Mouse (Mus musculus) neural tube, embryonic 12.5 days (tissue): Measurements from ENCODE around the gene Kmt5b. TPM values are rescaled to one million over a fixed set of nuclear protein-coding genes. Genes with fewer than 3 reads are reported as not detected.

ENCODE experiments used
- ATAC-seq: fragments of 200-750 bp; cut with Nextera tagmentation; 2 replicates; pipeline ENCODE4 v1.8.0; 2017; ENCODE audit warnings: low read depth, mild to moderate bottlenecking, moderate TSS enrichment, moderate library complexity; ENCODE audit not compliant: low FRiP score
- H3K27ac ChIP-seq: fragments of 300-500 bp; sonication (generic); 2 replicates; pipeline ENCODE4 v1.5.1; 2016
- H3K27me3 ChIP-seq: fragments of 300-500 bp; sonication (generic); replicated peaks from 2 replicates; pipeline ENCODE4 v1.6.1; 2016; ENCODE audit warnings: mild to moderate bottlenecking
- H3K36me3 ChIP-seq: fragments of 300-500 bp; sonication (generic); 2 replicates; pipeline ENCODE4 v1.6.1; 2016; ENCODE audit warnings: mild to moderate bottlenecking
- H3K4me1 ChIP-seq: fragments of 300-500 bp; sonication (generic); 2 replicates; pipeline ENCODE4 v1.6.1; 2016
- H3K4me2 ChIP-seq: fragments of 300-500 bp; sonication (generic); replicated peaks from 2 replicates; pipeline ENCODE4 v1.6.1; 2016; ENCODE audit warnings: mild to moderate bottlenecking
- H3K4me3 ChIP-seq: fragments of 300-500 bp; sonication (generic); 2 replicates; pipeline ENCODE4 v1.5.1; 2016
- H3K9ac ChIP-seq: fragments of 300-500 bp; sonication (generic); 2 replicates; pipeline ENCODE4 v1.6.1; 2016; ENCODE audit warnings: mild to moderate bottlenecking
- H3K9me3 ChIP-seq: fragments of 300-500 bp; sonication (generic); 2 replicates; pipeline ENCODE4 v1.6.1; 2016; ENCODE audit warnings: mild to moderate bottlenecking
- WGBS: fragments of 180-500 bp; shearing (Covaris S2); methylation state at CpG from one replicate; pipeline ENCODE4 v1.1.7; 2016; 5-methylcytosine and 5-hydroxymethylcytosine counted together
- polyA plus RNA-seq: library from polyadenylated mRNA; unstranded; fragments of >200 nt; fragmentation: Nextera tagmentation; extraction: Ambion mirVana; gene quantifications from 2 replicates; pipeline ENCODE4 v1.2.1, GENCODE M21; 2016

Gene Kmt5b
- polyA plus RNA-seq, 1 experiment from 2014 or later, result 55.3 TPM

GRCm38 (mm10) chr19:3834301-3834700 lies 67.1 kb downstream of the Kmt5b start:
- Histone ChIP-seq H3K4me1 (no peaks in the 10 kb centered on the region), H3K27ac (no peak overlapping the region), H3K9ac (no peak overlapping the region), H3K27me3 (no peaks in the 10 kb centered on the region), H3K4me3 (no peak overlapping the region), H3K36me3 (no peaks in the 10 kb centered on the region), H3K4me2 (no peak overlapping the region), H3K9me3 (0 out of 2 replicates have a peak, but pooled peaks cover 3% of the 10 kb centered on the region)
- WGBS, result 92% methylated on average over 7 of the region's 7 CpGs
- ATAC-seq, result no peak

- 0 out of 2 replicates have a peak, but pooled peaks cover 3% of the 10 kb centered on the region for H3K9me3 ChIP-seq
- H3K27me3 ChIP-seq, result no peaks in the 10 kb centered on the region
- no peak overlapping the region for H3K4me2 ChIP-seq
- H3K36me3 ChIP-seq, result no peaks in the 10 kb centered on the region
- no peak overlapping the region for H3K9ac ChIP-seq
- WGBS, result 94% methylated on average over 9 of the region's 9 CpGs
- no peaks in the 10 kb centered on the region for H3K4me1 ChIP-seq
- no peak overlapping the region for H3K27ac ChIP-seq
- ATAC-seq, result no peak
- no peak overlapping the region for H3K4me3 ChIP-seq
Observed at GRCm38 (mm10) chr19:3836791-3837190, 69.6 kb downstream of the Kmt5b start.

- Histone ChIP-seq H3K27ac (no peak overlapping the region), H3K4me3 (no peak overlapping the region), H3K9me3 (0 out of 2 replicates have a peak, but pooled peaks cover 3% of the 10 kb centered on the region), H3K4me1 (no peaks in the 10 kb centered on the region), H3K4me2 (no peak overlapping the region), H3K27me3 (no peaks in the 10 kb centered on the region), H3K36me3 (no peaks in the 10 kb centered on the region), H3K9ac (no peak overlapping the region)
- ATAC-seq, result no peak
- 86% methylated on average over 3 of the region's 3 CpGs for WGBS
Observed at GRCm38 (mm10) chr19:3838931-3839330, 71.7 kb downstream of the Kmt5b start.

GRCm38 (mm10) chr19:3839686-3840085 lies 72.5 kb downstream of the Kmt5b start:
- Histone ChIP-seq H3K4me3 (no peak overlapping the region), H3K27me3 (no peaks in the 10 kb centered on the region), H3K36me3 (no peaks in the 10 kb centered on the region), H3K9me3 (0 out of 2 replicates have a peak, but pooled peaks cover 3% of the 10 kb centered on the region), H3K27ac (no peak overlapping the region), H3K4me1 (no peaks in the 10 kb centered on the region), H3K9ac (no peak overlapping the region), H3K4me2 (no peak overlapping the region)
- no peak for ATAC-seq
- 64% methylated on average over 2 of the region's 2 CpGs for WGBS

- H3K4me2 ChIP-seq, result no peak overlapping the region
- no peak for ATAC-seq
- no peak overlapping the region for H3K4me3 ChIP-seq
- H3K9me3 ChIP-seq, result no peaks in the 10 kb centered on the region
- H3K27ac ChIP-seq, result no peak overlapping the region
- no peaks in the 10 kb centered on the region for H3K27me3 ChIP-seq
- H3K4me1 ChIP-seq, result no peaks in the 10 kb centered on the region
- H3K9ac ChIP-seq, result no peak overlapping the region
- 53% methylated on average over 5 of the region's 5 CpGs for WGBS
- no peaks in the 10 kb centered on the region for H3K36me3 ChIP-seq
Observed at GRCm38 (mm10) chr19:3840214-3840651, 73.0 kb downstream of the Kmt5b start.

GRCm38 (mm10) chr19:3840685-3841084 lies 73.5 kb downstream of the Kmt5b start:
- H3K4me2 ChIP-seq, result no peak overlapping the region
- H3K4me3 ChIP-seq, result no peak overlapping the region
- no peaks in the 10 kb centered on the region for H3K27me3 ChIP-seq
- H3K4me1 ChIP-seq, result no peaks in the 10 kb centered on the region
- no peak overlapping the region for H3K27ac ChIP-seq
- no peak overlapping the region for H3K9ac ChIP-seq
- H3K9me3 ChIP-seq, result no peaks in the 10 kb centered on the region
- 84% methylated on average over 5 of the region's 5 CpGs for WGBS
- H3K36me3 ChIP-seq, result no peaks in the 10 kb centered on the region
- no peak for ATAC-seq

GRCm38 (mm10) chr19:3842359-3843148 lies 75.3 kb downstream of the Kmt5b start:
- Histone ChIP-seq H3K27me3 (no peaks in the 10 kb centered on the region), H3K4me2 (no peak overlapping the region), H3K4me3 (no peak overlapping the region), H3K4me1 (no peaks in the 10 kb centered on the region), H3K9ac (no peak overlapping the region), H3K27ac (no peak overlapping the region), H3K9me3 (no peaks in the 10 kb centered on the region), H3K36me3 (no peaks in the 10 kb centered on the region)
- ATAC-seq, result no peak
- WGBS, result 56% methylated on average over 12 of the region's 12 CpGs

- ATAC-seq, result no peak
- Histone ChIP-seq H3K9me3 (no peaks in the 10 kb centered on the region), H3K4me1 (no peaks in the 10 kb centered on the region), H3K27ac (no peak overlapping the region), H3K4me3 (no peak overlapping the region), H3K36me3 (no peaks in the 10 kb centered on the region), H3K4me2 (no peak overlapping the region), H3K27me3 (no peaks in the 10 kb centered on the region), H3K9ac (no peak overlapping the region)
- 83% methylated on average over 2 of the region's 2 CpGs for WGBS
Observed at GRCm38 (mm10) chr19:3843629-3844028, 76.4 kb downstream of the Kmt5b start.

GRCm38 (mm10) chr19:3844836-3845235 lies 77.6 kb downstream of the Kmt5b start:
- Histone ChIP-seq H3K27ac (no peak overlapping the region), H3K9me3 (no peaks in the 10 kb centered on the region), H3K4me3 (no peak overlapping the region), H3K27me3 (no peaks in the 10 kb centered on the region), H3K4me2 (no peak overlapping the region), H3K36me3 (no peaks in the 10 kb centered on the region), H3K4me1 (no peaks in the 10 kb centered on the region), H3K9ac (no peak overlapping the region)
- no peak for ATAC-seq
- 89% methylated on average over 1 of the region's 1 CpGs for WGBS

- no peak for ATAC-seq
- H3K27me3 ChIP-seq, result no peaks in the 10 kb centered on the region
- no peaks in the 10 kb centered on the region for H3K9me3 ChIP-seq
- H3K4me2 ChIP-seq, result no peak overlapping the region
- H3K4me3 ChIP-seq, result no peak overlapping the region
- H3K9ac ChIP-seq, result no peak overlapping the region
- H3K36me3 ChIP-seq, result no peaks in the 10 kb centered on the region
- no peaks in the 10 kb centered on the region for H3K4me1 ChIP-seq
- no peak overlapping the region for H3K27ac ChIP-seq
- WGBS, result 91% methylated on average over 11 of the region's 11 CpGs
Observed at GRCm38 (mm10) chr19:3845339-3845738, 78.1 kb downstream of the Kmt5b start.

GRCm38 (mm10) chr19:3845803-3846406 lies 78.7 kb downstream of the Kmt5b start:
- no peak overlapping the region for H3K27ac ChIP-seq
- H3K36me3 ChIP-seq, result no peaks in the 10 kb centered on the region
- WGBS, result 78% methylated on average over 1 of the region's 1 CpGs
- peaks cover 5% of the 10 kb centered on the region; the same call in 1 of the 2 replicates for H3K4me1 ChIP-seq
- no peak overlapping the region for H3K4me3 ChIP-seq
- no peaks in the 10 kb centered on the region for H3K27me3 ChIP-seq
- no peak for ATAC-seq
- H3K9me3 ChIP-seq, result no peaks in the 10 kb centered on the region
- no peak overlapping the region for H3K9ac ChIP-seq
- no peak overlapping the region for H3K4me2 ChIP-seq

GRCm38 (mm10) chr19:3846676-3847604 lies 79.7 kb downstream of the Kmt5b start:
- WGBS, result 84% methylated on average over 10 of the region's 10 CpGs
- H3K4me1 ChIP-seq, result peaks cover 9% of the 10 kb centered on the region; the same call in 1 of the 2 replicates
- no peak overlapping the region for H3K4me3 ChIP-seq
- no peak overlapping the region for H3K9ac ChIP-seq
- H3K4me2 ChIP-seq, result no peak overlapping the region
- H3K9me3 ChIP-seq, result no peaks in the 10 kb centered on the region
- H3K36me3 ChIP-seq, result no peaks in the 10 kb centered on the region
- H3K27ac ChIP-seq, result no peak overlapping the region
- no peak for ATAC-seq
- H3K27me3 ChIP-seq, result no peaks in the 10 kb centered on the region
